Mouse (Mus musculus): ENCODE data around the gene Gm10197.

The Gm10197 gene

DNA sequence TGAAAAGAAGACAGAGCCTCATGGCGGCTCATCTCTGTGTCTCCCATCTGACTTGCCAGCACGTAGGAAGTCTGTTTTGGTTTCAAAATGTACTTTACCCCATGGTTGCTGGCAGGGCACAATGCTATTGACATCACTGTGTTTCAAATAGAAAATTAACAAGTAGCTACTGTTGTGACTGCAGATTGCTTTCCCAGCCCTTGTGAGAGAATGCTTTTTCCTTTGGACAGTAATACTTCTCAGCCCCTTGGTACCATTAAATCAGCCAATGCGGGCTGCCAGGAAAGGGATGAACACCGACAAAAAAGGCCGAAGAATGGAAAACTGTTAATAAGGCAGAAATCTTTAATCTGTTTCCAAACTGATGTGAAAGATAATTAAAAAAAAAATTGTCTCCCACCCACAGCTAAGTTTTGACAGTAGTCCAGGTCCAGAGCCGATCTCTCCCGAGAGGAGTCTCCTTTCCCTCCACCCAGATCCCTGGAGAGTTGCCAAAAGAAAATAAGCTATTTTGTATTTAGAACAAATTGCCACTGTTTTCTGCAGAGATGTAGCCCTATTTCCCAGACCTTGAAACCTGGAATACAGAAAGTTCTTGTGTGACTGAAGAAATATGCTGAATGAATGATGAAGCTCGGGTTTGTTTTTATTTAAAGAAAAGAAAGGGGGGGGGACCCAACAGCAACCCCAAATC is 11.2 kb downstream of the Gm10197 start:
- no peak for DNase-seq (ENCODE audit: low read depth in 1 of 2, low spot score in 2 of 2)

- DNase-seq (ENCODE audit: low read depth in 1 of 2, low spot score in 2 of 2), result no peak
These were observed 12.2 kb downstream of the Gm10197 start for GRCm38 (mm10) chr19:53359160-53360033.

DNA sequence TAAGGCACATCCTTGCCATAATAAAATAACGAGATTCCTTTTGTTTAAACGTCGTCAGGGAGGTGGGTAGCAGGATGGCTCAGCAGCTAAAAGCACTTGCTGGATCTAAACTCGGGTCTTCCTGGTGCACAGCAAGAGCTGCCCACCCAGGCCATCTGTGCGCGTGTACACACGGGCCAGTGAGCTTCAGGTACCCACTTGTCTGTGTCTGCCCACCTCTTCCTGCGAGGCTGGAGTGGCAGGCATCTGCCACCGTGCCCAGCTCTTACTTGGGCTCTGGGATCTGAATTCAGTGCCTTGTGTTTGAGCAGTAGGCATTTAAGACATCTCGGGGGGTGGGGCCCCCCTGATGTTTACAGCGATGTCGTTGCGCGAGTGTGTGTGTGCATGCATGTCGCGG is 16.5 kb downstream of the Gm10197 start:
- DNase-seq (ENCODE audit: low read depth in 1 of 2, low spot score in 2 of 2), result no peak

DNA sequence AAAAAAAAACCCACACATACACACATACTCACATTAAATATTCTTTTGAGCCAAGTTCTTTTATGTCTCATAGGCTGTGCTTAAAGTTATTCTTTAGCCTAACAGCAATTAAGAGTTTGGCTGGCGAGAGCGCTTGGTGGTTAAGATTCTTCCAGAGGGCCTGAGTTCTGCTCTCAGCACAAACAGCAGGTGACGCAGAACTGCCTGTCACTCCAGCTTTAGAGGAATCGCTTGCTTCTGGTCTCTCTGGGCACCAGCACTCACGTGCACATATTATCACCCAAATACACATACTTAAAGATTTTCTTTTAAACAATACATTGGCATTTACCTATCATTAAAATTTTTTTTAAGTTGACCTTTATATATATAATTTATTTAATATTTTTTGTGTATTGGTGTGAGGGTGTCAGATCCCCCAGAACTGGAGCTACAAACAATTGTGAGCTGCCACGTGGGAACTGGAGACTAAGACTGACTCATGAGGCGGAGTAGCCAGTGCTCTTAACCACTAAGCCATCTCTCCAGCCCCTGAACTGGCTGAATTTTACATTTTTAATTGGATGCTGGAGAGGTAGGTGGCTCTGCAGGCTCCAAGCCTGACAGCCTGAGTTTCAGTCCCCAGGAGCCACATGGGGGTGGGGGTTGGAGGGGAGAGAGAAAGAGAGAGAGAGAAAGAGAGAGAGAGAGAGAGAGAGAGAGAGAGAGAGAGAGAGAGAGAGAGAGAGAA is 17.1 kb downstream of the Gm10197 start:
- DNase-seq (ENCODE audit: low read depth in 1 of 2, low spot score in 2 of 2), result no peak

- DNase-seq (ENCODE audit: low read depth in 1 of 2, low spot score in 2 of 2), result no peak
These were observed 17.7 kb downstream of the Gm10197 start for GRCm38 (mm10) chr19:53353864-53354263.

DNA sequence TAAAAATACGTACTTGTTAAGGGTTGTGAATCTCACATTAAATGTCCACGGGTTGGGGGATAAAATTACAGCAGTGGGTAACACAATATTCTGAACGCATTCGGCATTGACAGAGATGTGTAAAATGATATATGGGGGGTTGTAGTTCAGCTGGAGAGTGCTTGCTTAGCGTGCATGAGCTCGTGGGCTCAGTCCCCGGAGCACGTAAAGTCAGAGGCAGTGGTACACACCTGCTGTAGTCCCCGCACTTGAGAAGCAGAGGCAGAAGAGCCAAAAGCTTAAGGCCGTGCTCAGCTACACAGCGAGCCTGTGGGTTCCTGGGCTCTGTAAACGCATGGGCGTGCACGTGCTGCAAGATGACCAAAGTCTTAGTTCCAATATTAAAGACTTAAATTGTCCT is 25.8 kb downstream of the Gm10197 start:
- no peak for DNase-seq (ENCODE audit: low read depth in 1 of 2, low spot score in 2 of 2)

- no peak for DNase-seq (ENCODE audit: low read depth in 1 of 2, low spot score in 2 of 2)
These were observed 27.5 kb downstream of the Gm10197 start for GRCm38 (mm10) chr19:53344062-53344461.

DNA sequence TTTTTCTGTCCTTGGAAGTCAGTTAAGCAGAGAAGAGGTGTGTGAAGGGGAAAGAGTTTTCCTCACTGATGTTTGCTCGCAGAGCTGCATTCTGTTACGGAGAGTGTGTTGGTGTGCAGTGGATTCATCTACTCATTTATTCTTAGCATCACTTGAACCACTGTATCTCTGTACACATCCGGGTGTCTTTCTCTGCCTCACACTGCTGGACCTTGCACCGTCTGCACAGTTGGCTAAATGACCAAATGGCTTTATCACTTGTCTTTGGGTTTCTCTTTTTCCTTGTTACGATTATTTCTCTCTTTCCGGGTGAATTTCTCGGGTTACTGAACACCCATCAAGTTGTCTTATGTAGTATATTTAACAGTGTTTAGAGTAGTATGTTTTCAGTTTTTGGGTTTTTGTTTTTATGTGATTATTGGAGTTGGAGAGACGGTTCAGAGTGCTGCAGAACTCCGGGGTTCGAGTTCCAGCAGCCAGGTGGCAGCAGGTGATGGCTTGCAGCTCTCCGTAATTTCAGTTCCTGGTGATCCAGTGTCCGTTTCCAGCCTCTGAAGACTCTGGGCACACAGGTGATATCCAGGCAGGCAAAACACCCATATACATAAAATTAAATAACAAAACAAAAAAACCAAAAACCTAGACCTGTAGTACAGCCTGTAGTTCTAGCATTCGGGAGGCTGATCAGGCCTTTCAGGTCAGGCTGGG is 28.2 kb downstream of the Gm10197 start:
- no peak for DNase-seq (ENCODE audit: low read depth in 1 of 2, low spot score in 2 of 2)

DNA sequence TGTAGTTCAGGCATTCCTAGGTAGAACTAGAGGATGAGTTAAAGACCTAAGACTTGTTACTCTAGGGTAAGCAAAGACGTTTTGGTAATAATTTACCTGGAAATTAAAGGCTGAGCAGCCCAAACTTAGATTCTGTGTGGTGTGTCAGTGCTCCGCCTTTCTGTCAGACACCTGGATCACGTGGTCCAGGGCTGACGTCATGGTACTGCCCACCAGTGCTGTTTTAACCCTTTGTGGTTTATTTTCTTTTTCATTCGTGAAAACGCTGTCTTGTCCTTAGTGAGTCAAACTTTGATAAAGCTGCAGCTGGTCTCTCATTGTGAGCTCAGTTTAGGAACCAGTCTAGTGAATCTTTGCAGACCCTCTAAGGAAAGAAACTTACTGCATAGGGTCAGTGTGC is 31.1 kb downstream of the Gm10197 start:
- DNase-seq (ENCODE audit: low read depth in 1 of 2, low spot score in 2 of 2), result no peak

GRCm38 (mm10) chr19:53335241-53335640 is 36.3 kb downstream of the Gm10197 start:
- DNase-seq (ENCODE audit: low read depth in 1 of 2, low spot score in 2 of 2), result no peak

DNA sequence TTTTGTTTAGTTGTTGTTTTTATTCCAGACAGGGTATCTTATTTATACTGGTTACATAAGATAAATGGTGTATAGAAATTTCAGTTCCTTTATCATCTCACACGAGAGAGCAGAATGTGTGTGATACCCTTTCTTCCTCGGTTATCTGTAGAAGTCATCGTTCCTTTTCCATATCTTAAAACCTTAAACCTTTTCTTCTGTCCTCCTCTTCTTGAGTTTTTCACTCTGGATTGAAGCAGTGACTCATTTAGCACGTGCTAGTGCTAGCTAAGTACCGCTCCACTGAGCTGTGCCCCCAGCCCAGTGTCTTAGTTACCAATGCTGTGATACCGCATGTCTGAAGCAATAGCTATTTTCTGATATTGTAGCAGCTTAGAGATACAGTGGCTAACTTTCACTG is 37.8 kb downstream of the Gm10197 start:
- no peak for DNase-seq (ENCODE audit: low read depth in 1 of 2, low spot score in 2 of 2)

GRCm38 (mm10) chr19:53331882-53332500 is 39.6 kb downstream of the Gm10197 start:
- DNase-seq (ENCODE audit: low read depth in 1 of 2, low spot score in 2 of 2), result no peak

GRCm38 (mm10) chr19:53329992-53330381 is 41.6 kb downstream of the Gm10197 start:
- DNase-seq (ENCODE audit: low read depth in 1 of 2, low spot score in 2 of 2), result no peak

GRCm38 (mm10) chr19:53329221-53329991 is 42.2 kb downstream of the Gm10197 start:
- DNase-seq (ENCODE audit: low read depth in 1 of 2, low spot score in 2 of 2), result peak; percentile 71 to 87

DNA sequence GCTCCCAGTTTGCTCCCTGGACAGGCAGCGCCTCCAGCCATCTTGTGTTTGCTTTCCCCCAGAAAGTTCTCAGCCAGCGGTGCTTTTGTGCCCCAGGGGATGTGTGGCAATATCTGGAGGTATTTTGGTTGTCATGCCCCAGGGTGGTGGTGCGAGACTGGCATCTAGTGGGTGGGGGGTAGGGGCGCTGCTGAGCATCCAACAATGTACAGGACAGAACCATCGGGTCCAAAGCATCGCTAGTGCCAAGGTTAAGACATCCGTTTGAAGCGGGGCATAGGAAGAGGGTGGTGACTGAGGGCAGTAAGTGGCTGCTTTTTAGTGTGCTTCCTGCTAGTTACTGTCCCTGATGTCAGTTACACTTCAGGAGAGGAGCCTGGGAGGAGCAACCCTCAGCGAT is 43.5 kb downstream of the Gm10197 start:
- no peak for DNase-seq (ENCODE audit: low read depth in 1 of 2, low spot score in 2 of 2)

- DNase-seq (ENCODE audit: low read depth in 1 of 2, low spot score in 2 of 2), result no peak
These were observed 45.8 kb downstream of the Gm10197 start for GRCm38 (mm10) chr19:53325578-53326295.

- no peak for DNase-seq (ENCODE audit: low read depth in 1 of 2, low spot score in 2 of 2)
These were observed 46.7 kb downstream of the Gm10197 start for GRCm38 (mm10) chr19:53324866-53325265.

DNA sequence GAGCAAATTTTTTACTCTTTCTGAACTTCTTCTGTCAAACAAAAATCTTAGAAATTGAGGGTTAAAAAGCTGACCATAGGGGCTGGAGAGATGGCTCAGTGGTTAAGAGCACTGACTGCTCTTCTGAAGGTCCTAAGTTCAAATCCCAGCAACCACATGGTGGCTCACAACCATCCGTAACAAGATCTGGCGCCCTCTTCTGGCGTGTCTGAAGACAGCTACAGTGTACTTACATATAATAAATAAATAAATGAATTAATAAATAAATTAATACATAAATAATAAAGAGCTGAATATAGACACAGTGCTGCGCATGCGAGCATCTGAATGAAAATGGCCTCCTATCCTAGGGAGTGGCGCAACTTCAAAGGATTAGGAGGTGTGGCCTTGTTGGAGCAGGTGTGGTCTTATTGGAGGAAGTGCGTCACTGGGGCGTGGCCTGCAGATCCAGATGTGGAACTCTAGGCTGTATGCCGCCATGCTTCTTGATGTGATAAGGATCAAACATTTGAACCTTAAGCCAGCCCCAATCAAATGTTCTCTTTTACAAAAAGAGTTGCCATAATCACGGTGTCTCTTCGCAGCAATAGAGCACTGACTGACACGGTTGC is 49.0 kb downstream of the Gm10197 start:
- no peak for DNase-seq (ENCODE audit: low read depth in 1 of 2, low spot score in 2 of 2)
